Comparison of ENCODE assay signal across 12 mouse cellular contexts in genomic region chr13:20687453-20687852, GRCm38 (mm10).
"Had no signal": no experiment of that assay in that cellular context is flagged by ENCODE, and none has a peak within 500 bp of the region (broad histone marks: within the 10 kb centered on the region; RNA-seq: fewer than 3 reads in every experiment).

No protein-coding gene starts in this region.

- ATAC-seq: intestine, embryonic 16.5 days; liver, postnatal 0 days; midbrain, embryonic 16.5 days had no signal

- H3K9me3 ChIP-seq: limb, embryonic 12.5 days; liver, embryonic 13.5 days; lung, embryonic 15.5 days; midbrain, embryonic 12.5 days; stomach, embryonic 15.5 days had no signal

- H3K36me3 ChIP-seq: limb, embryonic 12.5 days; liver, embryonic 13.5 days; lung, embryonic 15.5 days; midbrain, embryonic 12.5 days; stomach, embryonic 15.5 days had no signal

- DNase-seq: kidney, adult 2 months; kidney, postnatal 25 days; liver; liver, embryonic 13.5 days; liver, postnatal 0 days had no signal

- H3K4me2 ChIP-seq: limb, embryonic 12.5 days; liver, embryonic 13.5 days; lung, embryonic 15.5 days; midbrain, embryonic 12.5 days; stomach, embryonic 15.5 days had no signal

- H3K27ac ChIP-seq: layer of hippocampus, adult 2 months; limb, embryonic 12.5 days; liver, embryonic 13.5 days; lung, embryonic 15.5 days; midbrain, embryonic 12.5 days; stomach, embryonic 15.5 days had no signal

- H3K27me3 ChIP-seq: limb, embryonic 12.5 days; liver, embryonic 13.5 days; lung, embryonic 15.5 days; midbrain, embryonic 12.5 days; stomach, embryonic 15.5 days had no signal

- H3K4me1 ChIP-seq: limb, embryonic 12.5 days; liver, embryonic 13.5 days; lung, embryonic 15.5 days; midbrain, embryonic 12.5 days; stomach, embryonic 15.5 days had no signal

- H3K9ac ChIP-seq: limb, embryonic 12.5 days; liver, embryonic 13.5 days; liver, postnatal 0 days; lung, embryonic 15.5 days; midbrain, embryonic 12.5 days; stomach, embryonic 15.5 days had no signal

- H3K4me3 ChIP-seq: layer of hippocampus, adult 2 months; limb, embryonic 12.5 days; liver, embryonic 13.5 days; lung, embryonic 15.5 days; midbrain, embryonic 12.5 days; stomach, embryonic 15.5 days had no signal
